Mouse (Mus musculus) kidney, postnatal 10 days (tissue): ENCODE results near the gene Gopc.
"Not testable (repeated sequence)": the region's sequence is repeated elsewhere in the genome, so short reads cannot be mapped to it uniquely, and the experiment has no call there.

Experiments used
- DNase-seq: peaks from one replicate; pipeline ENCODE4 v3.0.0; 2021; ENCODE audit warnings: mixed read lengths

Gopc gene

GRCm38 (mm10) chr10:52384823-52385610 is 3.1 kb upstream of the Gopc start:
- DNase-seq = peak; percentile 76

- no peak for DNase-seq
These were observed 1.6 kb upstream of the Gopc start for GRCm38 (mm10) chr10:52383522-52383921.

GRCm38 (mm10) chr10:52383022-52383421 is 1.1 kb upstream of the Gopc start:
- DNase-seq = no peak

- DNase-seq = no peak
These were observed 563 bp downstream of the Gopc start for GRCm38 (mm10) chr10:52381321-52381801.

- no peak for DNase-seq
These were observed 4.1 kb downstream of the Gopc start for GRCm38 (mm10) chr10:52377813-52378212.

- no peak for DNase-seq
These were observed 5.5 kb downstream of the Gopc start for GRCm38 (mm10) chr10:52376422-52376821.

- no peak for DNase-seq
These were observed 7.3 kb downstream of the Gopc start for GRCm38 (mm10) chr10:52374651-52375050.

- DNase-seq = no peak
These were observed 8.1 kb downstream of the Gopc start for GRCm38 (mm10) chr10:52373834-52374233.

GRCm38 (mm10) chr10:52368376-52368775 is 13.5 kb downstream of the Gopc start:
- no peak for DNase-seq

- DNase-seq = no peak
These were observed 20.9 kb downstream of the Gopc start for GRCm38 (mm10) chr10:52360862-52361609.

GRCm38 (mm10) chr10:52360241-52360735 is 21.6 kb downstream of the Gopc start:
- DNase-seq = no peak

GRCm38 (mm10) chr10:52358467-52358866 is 23.5 kb downstream of the Gopc start, which contains the start of gene Gm26741:
Gene Gm26741 (plus strand): TSS chr10:52358767.
- no peak for DNase-seq

GRCm38 (mm10) chr10:52353184-52353583 is 28.7 kb downstream of the Gopc start:
- DNase-seq = peak; percentile 24

GRCm38 (mm10) chr10:52343324-52343723 is 38.6 kb downstream of the Gopc start:
- DNase-seq = not testable (repeated sequence)

- DNase-seq = peak; percentile 71
These were observed 50.9 kb downstream of the Gopc start for GRCm38 (mm10) chr10:52331007-52331406.

- DNase-seq = no peak
These were observed 60.0 kb downstream of the Gopc start for GRCm38 (mm10) chr10:52321918-52322317.

- no peak for DNase-seq
These were observed 62.2 kb downstream of the Gopc start for GRCm38 (mm10) chr10:52319506-52320286.

- peak; percentile 83 for DNase-seq
These were observed 72.7 kb downstream of the Gopc start for GRCm38 (mm10) chr10:52309196-52309595.

- DNase-seq = no peak
These were observed 77.3 kb downstream of the Gopc start for GRCm38 (mm10) chr10:52304574-52304973.

GRCm38 (mm10) chr10:52302271-52302670 is 79.7 kb downstream of the Gopc start:
- DNase-seq = no peak

- no peak for DNase-seq
These were observed 80.2 kb downstream of the Gopc start for GRCm38 (mm10) chr10:52301766-52302165.

GRCm38 (mm10) chr10:52298568-52298967 is 83.4 kb downstream of the Gopc start:
- not testable (repeated sequence) for DNase-seq

- DNase-seq = no peak
These were observed 86.0 kb downstream of the Gopc start for GRCm38 (mm10) chr10:52295934-52296333.
